Mouse (Mus musculus) naive thymus-derived CD4-positive, alpha-beta T cell, adult 5 months (primary cell): Measurements from ENCODE around the gene Mei1. TPM values are rescaled to one million over a fixed set of nuclear protein-coding genes. Genes with fewer than 3 reads are reported as not detected.

Source experiments
- polyA plus RNA-seq: library from polyadenylated mRNA; unstranded; fragments of 100-300 nt; shearing (Covaris generic); gene quantifications from one replicate; pipeline ENCODE4 v1.2.1, GENCODE M21; 2017

The Mei1 gene
- polyA plus RNA-seq: not detected

DNA sequence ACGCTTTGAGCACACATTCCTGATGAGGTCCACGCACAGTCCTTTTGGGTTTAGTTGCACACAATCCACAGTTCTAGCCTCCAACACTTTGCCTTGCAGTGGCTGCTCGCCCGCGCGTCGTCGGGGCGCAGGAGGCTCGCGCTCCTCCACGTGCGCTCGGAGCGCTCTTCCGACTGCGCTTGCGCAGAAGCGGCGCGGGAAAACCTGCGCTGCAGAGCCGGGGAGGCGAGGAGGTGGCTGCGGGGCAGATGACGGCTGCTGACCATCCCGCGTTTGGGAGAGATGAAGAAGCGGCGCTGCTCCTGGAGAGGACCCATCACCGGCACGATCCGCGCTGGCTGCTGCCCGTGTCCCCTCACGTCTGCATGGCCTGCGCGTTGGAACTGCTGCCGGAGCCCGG lies at the start of gene Mei1:
Gene Mei1, plus strand, starts transcription at position 99 of the 400 bp plus-strand sequence.

DNA sequence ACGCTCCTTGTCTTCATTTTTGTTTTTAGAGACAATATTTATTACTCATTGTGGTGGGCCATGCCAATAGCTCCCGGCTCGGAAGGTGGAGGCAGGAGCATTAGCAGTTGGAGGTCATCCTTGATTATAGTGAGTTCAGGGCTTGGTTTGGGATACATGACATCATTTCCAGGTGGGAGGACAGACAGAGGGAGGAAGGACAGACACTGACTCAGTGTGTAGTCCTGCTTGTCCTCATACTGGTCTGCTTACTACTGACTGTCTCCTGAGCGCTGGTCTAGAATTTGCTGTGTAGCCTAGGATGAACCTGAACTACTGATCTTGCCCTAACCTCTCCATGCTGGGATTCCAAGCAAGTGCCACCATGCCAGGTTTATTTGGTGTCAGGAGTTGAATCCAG lies 36.0 kb upstream of the Mei1 start, which contains the start of gene Desi1:
Gene Desi1, minus strand, starts transcription at position 101 of the 400 bp plus-strand sequence.

DNA sequence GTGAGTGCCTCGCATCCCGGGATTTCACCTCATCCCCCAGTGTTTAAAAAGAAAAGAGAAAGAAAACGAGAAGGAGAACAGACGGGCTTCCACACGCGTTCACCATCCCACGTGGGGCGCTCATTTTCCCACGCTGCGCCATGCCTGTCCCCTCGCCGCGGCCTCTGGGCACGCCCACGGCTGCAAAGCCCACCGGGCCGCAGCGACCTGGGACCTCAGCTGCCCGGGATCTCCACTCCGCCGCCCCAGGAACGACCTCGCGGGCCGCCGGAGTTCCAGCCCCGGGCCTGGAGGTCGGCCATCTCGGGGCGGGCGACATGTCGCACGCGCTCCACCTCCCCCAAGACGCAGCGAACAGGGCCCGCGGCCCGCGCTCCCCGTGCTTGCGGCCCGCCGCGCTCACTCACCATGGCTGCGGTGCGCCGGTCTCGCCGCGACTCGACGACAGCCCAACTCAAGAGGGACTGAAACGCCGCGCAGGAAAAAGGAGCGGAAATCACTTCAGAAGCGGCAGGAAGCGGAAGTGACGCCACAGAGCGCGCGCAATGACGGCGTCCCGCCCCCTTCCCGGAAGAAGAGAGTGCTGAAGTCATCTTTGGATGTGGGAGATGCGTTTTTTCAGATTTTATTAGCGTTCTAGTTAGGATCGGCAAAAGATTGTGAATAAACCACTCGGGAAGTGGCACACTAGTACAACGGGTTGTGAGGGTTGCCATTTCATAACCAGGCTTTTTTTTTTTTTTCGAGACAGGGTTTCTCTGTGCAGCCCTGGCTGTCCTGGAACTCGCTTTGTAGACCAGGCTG lies 22.5 kb upstream of the Mei1 start, which contains the start of gene Snu13:
Gene Snu13, minus strand, starts transcription at position 519 of the 804 bp plus-strand sequence.

DNA sequence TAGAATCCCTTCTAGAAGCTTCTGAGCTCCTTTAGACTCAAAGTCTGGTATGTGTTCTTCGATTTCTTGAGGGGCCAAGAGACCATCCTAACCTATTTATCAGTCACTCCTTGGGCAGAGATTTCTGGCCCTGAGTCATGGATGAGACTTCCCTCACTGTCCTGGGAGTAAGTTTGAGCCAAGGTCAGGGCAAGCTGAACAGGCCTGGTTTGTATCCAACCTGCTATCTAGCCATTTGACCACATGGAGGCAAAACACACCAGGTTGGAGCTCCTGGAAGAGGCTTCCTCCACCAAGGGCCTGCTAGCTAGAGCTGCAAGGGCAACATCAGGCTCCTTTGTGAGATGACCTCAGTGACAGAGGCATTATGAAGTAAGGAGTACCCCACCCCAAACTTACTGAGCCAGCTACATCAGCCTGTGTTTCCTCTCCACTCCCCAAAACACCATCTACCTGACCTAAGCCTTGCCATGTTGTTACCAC lies 11.0 kb upstream of the Mei1 start, which contains the start of gene 4930407I10Rik:
Gene 4930407I10Rik, plus strand, starts transcription at position 433 of the 483 bp plus-strand sequence.

DNA sequence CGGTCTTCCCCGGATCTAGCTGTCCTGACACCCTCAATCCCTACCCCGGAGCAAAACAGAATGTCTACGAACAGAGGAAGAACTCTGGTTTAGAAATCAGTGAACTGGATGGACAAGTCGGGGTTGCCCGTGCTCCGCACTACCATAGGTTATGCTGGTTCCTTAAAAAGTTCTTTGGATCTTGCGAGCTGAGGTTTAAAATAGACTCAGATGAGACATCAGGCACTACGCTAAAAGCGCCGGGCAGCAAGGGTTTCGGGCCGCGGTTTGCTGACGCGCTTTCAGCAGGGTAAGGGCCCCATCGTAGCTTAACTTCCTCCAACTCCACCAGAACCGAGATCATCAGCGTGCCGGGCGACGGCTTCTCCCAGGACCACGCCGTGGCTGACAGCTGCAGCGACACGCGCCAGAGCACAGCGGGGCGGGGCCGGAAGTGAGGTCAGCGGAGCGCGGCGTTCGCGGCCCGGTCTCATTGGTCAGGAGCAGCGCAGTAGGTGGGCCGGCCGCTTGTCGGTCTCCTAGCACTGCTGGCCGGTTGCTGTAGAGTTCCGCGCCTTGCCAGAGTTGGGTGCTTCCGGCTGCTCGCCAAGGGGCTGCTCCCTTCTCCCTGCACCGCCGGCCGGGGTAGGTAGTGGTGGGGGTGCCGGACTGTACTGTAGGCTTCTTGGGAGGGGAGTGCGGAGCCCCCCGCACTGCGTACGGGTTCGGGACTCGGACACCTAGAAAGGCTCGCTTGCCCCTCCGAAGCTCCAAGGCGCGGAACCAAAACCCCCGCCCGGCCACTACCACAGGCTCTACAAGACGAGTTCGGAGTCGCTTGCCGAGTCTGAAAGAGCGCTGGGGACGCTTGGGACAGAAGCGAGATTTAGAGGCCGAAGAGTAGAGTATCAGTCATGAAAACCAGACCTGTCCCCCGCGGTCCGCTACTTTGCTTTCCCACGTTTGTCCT lies 57.9 kb downstream of the Mei1 start, which contains the start of gene Ccdc134:
Gene Ccdc134, plus strand, starts transcription at position 497 of the 949 bp plus-strand sequence.

DNA sequence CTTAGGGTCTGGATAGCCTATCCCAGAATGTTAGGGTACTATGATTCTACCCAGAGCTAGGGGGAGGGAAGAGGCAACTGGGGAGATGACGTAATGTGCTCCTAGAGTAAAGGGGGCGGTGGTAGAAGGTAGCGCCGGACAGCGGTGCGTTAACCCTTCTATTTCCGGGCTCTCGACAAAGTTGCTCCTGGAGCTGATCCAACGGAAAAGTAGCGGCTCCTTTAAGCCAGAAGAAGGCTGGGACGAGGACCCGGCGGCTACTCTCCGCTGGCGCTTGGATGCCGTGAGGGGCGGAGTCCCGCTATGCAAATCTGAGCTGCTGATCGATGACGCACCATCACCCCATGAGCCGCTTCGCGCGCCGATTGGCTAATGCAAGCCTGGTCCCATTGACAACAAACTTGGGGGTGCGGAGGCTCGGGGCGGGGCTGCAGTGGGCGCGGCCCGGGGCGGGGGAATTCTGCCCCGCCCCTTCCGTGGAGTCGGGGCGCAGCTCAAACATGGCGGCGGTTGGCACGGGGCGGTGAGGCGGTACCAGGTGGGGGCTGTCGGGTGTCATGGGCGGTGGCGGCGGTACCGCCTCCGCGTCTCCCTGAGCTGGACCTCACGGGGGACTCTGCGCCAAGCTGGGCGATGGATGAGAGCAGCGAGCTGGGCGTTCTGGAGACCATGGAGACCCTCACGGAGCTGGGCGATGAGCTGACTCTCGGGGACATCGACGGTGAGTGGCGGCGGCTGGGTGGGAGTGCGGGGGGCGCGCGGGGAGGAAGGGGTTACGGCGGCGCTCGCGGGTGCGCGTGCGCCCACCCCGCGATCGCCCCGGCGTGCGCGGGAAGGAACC lies 77.2 kb downstream of the Mei1 start, which contains the start of gene Srebf2:
Gene Srebf2, plus strand, starts transcription at position 412 of the 841 bp plus-strand sequence.

Other genes starting within 250 kb of the Mei1 start
- gene Tob2, start 211.2 kb upstream of the Mei1 start, polyA plus RNA-seq: 235 TPM
- 76.0 TPM for gene Phf5a, start 198.1 kb upstream of the Mei1 start, polyA plus RNA-seq
- gene Aco2, start 197.7 kb upstream of the Mei1 start, polyA plus RNA-seq: 132 TPM
- 35.3 TPM for gene Polr3h, start 143.8 kb upstream of the Mei1 start, polyA plus RNA-seq
- gene Csdc2, start 133.2 kb upstream of the Mei1 start, polyA plus RNA-seq: not detected
- gene Pmm1, start 109.1 kb upstream of the Mei1 start, polyA plus RNA-seq: 11.2 TPM
- not detected for gene 1700029P11Rik, start 89.5 kb upstream of the Mei1 start, polyA plus RNA-seq
- gene Xrcc6, start 82.2 kb upstream of the Mei1 start, polyA plus RNA-seq: 50.4 TPM
- gene Desi1, start 36.1 kb upstream of the Mei1 start, polyA plus RNA-seq: 30.8 TPM
- 162 TPM for gene Snu13, start 22.4 kb upstream of the Mei1 start, polyA plus RNA-seq
- not detected for gene 4930407I10Rik, start 10.8 kb upstream of the Mei1 start, polyA plus RNA-seq
- 36.0 TPM for gene Ccdc134, start 57.9 kb downstream of the Mei1 start, polyA plus RNA-seq
- 196 TPM for gene Srebf2, start 77.2 kb downstream of the Mei1 start, polyA plus RNA-seq
- 0.44 TPM for gene Shisa8, start 142.8 kb downstream of the Mei1 start, polyA plus RNA-seq
- 0.77 TPM for gene Tnfrsf13c, start 154.4 kb downstream of the Mei1 start, polyA plus RNA-seq
- gene Cenpm, start 174.8 kb downstream of the Mei1 start, polyA plus RNA-seq: 3.2 TPM
- not detected for gene 1500009C09Rik, start 182.4 kb downstream of the Mei1 start, polyA plus RNA-seq
- not detected for gene Sept3, start 204.9 kb downstream of the Mei1 start, polyA plus RNA-seq
- gene Wbp2nl, start 229.0 kb downstream of the Mei1 start, polyA plus RNA-seq: not detected